Mouse (Mus musculus) embryonic fibroblast, embryonic 13.5 days (primary cell): ENCODE data around the gene Luzp1. TPM values are rescaled to one million over a fixed set of nuclear protein-coding genes. Genes with fewer than 3 reads are reported as not detected.
A peak's percentile ranks its signal among the peaks of the same experiment; 100 is the strongest.

Experiments
- H3K27ac ChIP-seq: 2 replicates; pipeline ENCODE4 v1.5.1; 2012; ENCODE audit warnings: low read length, control low read depth, inconsistent platforms; ENCODE audit not compliant: insufficient read depth
- H3K4me1 ChIP-seq: 2 replicates; pipeline ENCODE4 v1.6.1; 2011; ENCODE audit warnings: low read length; ENCODE audit not compliant: control insufficient read depth, insufficient read depth
- H3K4me3 ChIP-seq: 2 replicates; pipeline ENCODE4 v1.5.1; 2011; ENCODE audit warnings: mild to moderate bottlenecking, control low read depth, low read length; ENCODE audit not compliant: insufficient read depth
- CTCF ChIP-seq: IDR thresholded peaks from 2 replicates; pipeline ENCODE4 v1.5.1; 2011; ENCODE audit warnings: mild to moderate bottlenecking, control low read depth, low read length, moderate library complexity, borderline replicate concordance; ENCODE audit not compliant: insufficient read depth
- POLR2A ChIP-seq: IDR thresholded peaks from 2 replicates; pipeline ENCODE4 v1.6.1; 2011; ENCODE audit warnings: low read depth, mild to moderate bottlenecking, control low read depth, low read length, moderate library complexity
- polyA plus RNA-seq: library from polyadenylated mRNA; stranded (reverse); fragments of >200 nt; gene quantifications from 2 replicates; pipeline ENCODE4 v1.2.4, GENCODE M21; 2011; ENCODE audit warnings: low read depth; ENCODE audit not compliant: missing spikeins, insufficient read length

The Luzp1 gene
- polyA plus RNA-seq, 1 experiment, result 58.5 TPM

- Histone ChIP-seq H3K4me3 (peak overlapping the region; percentile 62; the same call in 1 of the 2 replicates), H3K27ac (peak overlapping the region; percentile 95), H3K4me1 (peaks cover 8% of the 10 kb centered on the region)
- no peak for TF ChIP-seq POLR2A
Measured at GRCm38 (mm10) chr4:136461761-136462085, 7.8 kb upstream of the Luzp1 start.

GRCm38 (mm10) chr4:136462086-136462838 is 7.3 kb upstream of the Luzp1 start, which contains the start of gene 6030445D17Rik:
TSS of gene 6030445D17Rik (plus strand) at chr4:136462250.
- Histone ChIP-seq H3K4me3 (peak within 1 kb of the TSS; percentile 62), H3K27ac (peak within 1 kb of the TSS; percentile 95), H3K4me1 (peaks cover 8% of the 10 kb centered on the region)
- TF ChIP-seq CTCF, result no peak
- peak; percentile 42; the same call in 1 of the 2 replicates for TF ChIP-seq POLR2A

- Histone ChIP-seq H3K4me3 (peak overlapping the region; percentile 62), H3K27ac (peak overlapping the region; percentile 95), H3K4me1 (peaks cover 8% of the 10 kb centered on the region)
- TF ChIP-seq POLR2A, result peak; percentile 42
- TF ChIP-seq CTCF, result no peak
Measured at GRCm38 (mm10) chr4:136462839-136463178, 6.8 kb upstream of the Luzp1 start.

- no peak for TF ChIP-seq CTCF
- Histone ChIP-seq H3K4me1 (peaks cover 8% of the 10 kb centered on the region), H3K27ac (peak overlapping the region; percentile 95), H3K4me3 (peak overlapping the region; percentile 62)
Measured at GRCm38 (mm10) chr4:136463436-136463835, 6.1 kb upstream of the Luzp1 start.

- Histone ChIP-seq H3K4me1 (peaks cover 8% of the 10 kb centered on the region), H3K4me3 (no peak overlapping the region), H3K27ac (peak overlapping the region; percentile 82)
- no peak for TF ChIP-seq CTCF
- TF ChIP-seq POLR2A, result no peak
Measured at GRCm38 (mm10) chr4:136466226-136466625, 3.3 kb upstream of the Luzp1 start.

GRCm38 (mm10) chr4:136468553-136469327 is 821 bp upstream of the Luzp1 start:
- H3K4me1 ChIP-seq, result peaks cover 8% of the 10 kb centered on the region
- TF ChIP-seq POLR2A, result no peak
- no peak for TF ChIP-seq CTCF
- H3K27ac ChIP-seq, result no peak overlapping the region
- H3K4me3 ChIP-seq, result no peak overlapping the region

- Histone ChIP-seq H3K4me1 (peaks cover 8% of the 10 kb centered on the region), H3K27ac (peak overlapping the region; percentile 85), H3K4me3 (peak overlapping the region; percentile 81)
- TF ChIP-seq POLR2A (no peak), CTCF (no peak)
Measured at GRCm38 (mm10) chr4:136469941-136470346, 383 bp downstream of the Luzp1 start.

GRCm38 (mm10) chr4:136470347-136471071 is 948 bp downstream of the Luzp1 start:
- Histone ChIP-seq H3K27ac (peak overlapping the region; percentile 85), H3K4me1 (peaks cover 8% of the 10 kb centered on the region), H3K4me3 (peak overlapping the region; percentile 81)
- TF ChIP-seq CTCF, result no peak
- TF ChIP-seq POLR2A, result no peak

- Histone ChIP-seq H3K27ac (no peak overlapping the region), H3K4me3 (no peak overlapping the region), H3K4me1 (no peaks in the 10 kb centered on the region; the same call in none of the 2 replicates)
- no peak for TF ChIP-seq POLR2A
- TF ChIP-seq CTCF, result no peak
Measured at GRCm38 (mm10) chr4:136476692-136477091, 7.1 kb downstream of the Luzp1 start.
